Mouse (Mus musculus) bone marrow macrophage, adult 2 months (primary cell): ENCODE data around the gene Rab31. TPM values are rescaled to one million over a fixed set of nuclear protein-coding genes. Genes with fewer than 3 reads are reported as not detected.
A peak's percentile ranks its signal among the peaks of the same experiment; 100 is the strongest.

ENCODE experiments used
- H3K27ac ChIP-seq: 2 replicates; pipeline ENCODE4 v1.5.1; 2012; ENCODE audit warnings: low read depth, low read length; ENCODE audit not compliant: insufficient read depth
- H3K4me1 ChIP-seq: 2 replicates; pipeline ENCODE4 v1.6.1; 2012; ENCODE audit warnings: low read length; ENCODE audit not compliant: control insufficient read depth, insufficient read depth
- H3K4me3 ChIP-seq: 2 replicates; pipeline ENCODE4 v1.5.1; 2012; ENCODE audit warnings: mild to moderate bottlenecking, low read length, moderate library complexity; ENCODE audit not compliant: insufficient read depth
- CTCF ChIP-seq: IDR thresholded peaks from 2 replicates; pipeline ENCODE4 v1.5.1; 2012; ENCODE audit warnings: low read depth, mild to moderate bottlenecking, low read length, moderate library complexity
- POLR2A ChIP-seq: IDR thresholded peaks from 2 replicates; pipeline ENCODE4 v1.6.1; 2012; ENCODE audit warnings: mild to moderate bottlenecking, low read depth, low read length, borderline replicate concordance
- polyA plus RNA-seq: library from polyadenylated mRNA; stranded (reverse); fragments of >200 nt; gene quantifications from 2 replicates; pipeline ENCODE4 v1.2.4, GENCODE M21; 2012; ENCODE audit not compliant: missing spikeins, insufficient read depth, insufficient read length

Gene Rab31
- polyA plus RNA-seq, 1 experiment: 128 TPM

DNA sequence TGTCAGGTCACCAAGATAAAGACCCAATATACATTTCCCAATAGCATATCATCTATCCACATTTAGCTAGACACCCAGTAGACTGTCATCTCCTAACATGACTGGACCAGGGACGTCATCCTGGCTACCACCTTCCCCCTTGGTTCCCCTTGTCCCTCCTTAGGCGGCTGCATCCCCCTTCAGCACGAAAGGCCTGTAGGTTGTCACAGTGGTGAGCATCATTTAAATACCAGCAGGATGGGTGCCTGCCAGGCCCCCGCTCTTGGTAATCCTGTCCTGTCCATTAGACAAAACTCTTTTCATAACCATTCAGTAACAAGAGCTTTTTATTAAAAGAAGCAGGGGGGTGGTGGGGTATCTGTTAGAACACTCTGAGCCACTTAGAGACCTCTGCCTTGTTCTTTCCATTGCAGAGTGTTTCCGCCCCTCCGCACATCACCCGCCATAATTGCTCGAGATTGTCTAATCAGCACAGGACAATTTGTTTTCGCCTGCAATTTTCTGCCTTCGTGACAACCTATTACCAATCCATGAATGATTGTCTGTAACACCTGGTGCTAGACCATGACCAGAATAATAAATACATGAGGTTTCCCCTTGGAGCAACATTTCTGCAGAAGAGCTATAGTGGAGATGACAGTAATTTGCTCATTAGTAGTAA, 30.2 kb downstream of the Rab31 start:
- H3K4me3 ChIP-seq: no peak overlapping the region
- H3K4me1 ChIP-seq: peaks cover 33% of the 10 kb centered on the region
- H3K27ac ChIP-seq: no peak overlapping the region
- no peak for TF ChIP-seq POLR2A
- no peak for TF ChIP-seq CTCF

GRCm38 (mm10) chr17:65741565-65741964, 31.0 kb downstream of the Rab31 start:
- H3K4me1 ChIP-seq: peaks cover 36% of the 10 kb centered on the region
- TF ChIP-seq POLR2A (no peak), CTCF (no peak)
- no peak overlapping the region for H3K4me3 ChIP-seq
- H3K27ac ChIP-seq: no peak overlapping the region

DNA sequence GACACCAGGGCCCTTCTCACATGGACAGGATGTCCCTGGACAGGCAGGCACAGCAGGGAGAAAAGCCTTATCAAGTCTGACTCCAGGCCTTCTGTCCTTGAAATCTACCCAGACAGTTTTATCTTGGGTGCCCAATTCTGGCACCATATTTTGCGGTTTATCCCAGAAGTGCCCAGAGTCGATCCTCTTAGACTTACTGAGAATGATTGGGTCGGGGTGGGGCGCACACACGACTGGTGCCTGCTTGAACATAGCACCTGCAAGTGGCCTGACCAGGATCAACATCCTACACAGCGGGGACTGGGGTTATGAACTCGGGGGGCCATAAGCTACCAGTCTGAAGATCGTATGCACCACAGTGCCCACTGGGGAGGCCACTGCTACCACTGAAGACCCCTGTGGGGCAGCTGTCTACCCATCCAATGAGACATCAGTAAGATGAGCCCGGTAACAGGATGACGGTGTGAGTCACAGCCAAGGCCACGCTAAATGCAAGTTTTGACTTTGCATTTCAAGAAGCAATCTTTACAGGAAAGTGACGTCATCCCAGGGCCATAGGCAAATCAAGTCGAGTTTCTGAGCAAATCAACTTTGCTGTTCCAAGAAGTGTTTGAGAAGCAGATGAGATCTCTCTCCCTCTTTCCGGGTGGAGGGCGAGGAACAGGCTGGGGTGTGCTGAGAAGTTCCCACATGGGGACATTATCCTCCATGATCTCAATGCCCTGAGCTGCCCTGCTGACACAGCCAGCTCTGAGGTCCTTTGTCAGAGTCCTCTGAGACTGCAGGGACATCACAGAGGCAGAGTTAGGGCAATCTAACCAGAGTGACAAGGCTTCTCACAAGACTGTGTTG, 32.5 kb downstream of the Rab31 start:
- TF ChIP-seq CTCF (no peak), POLR2A (no peak)
- Histone ChIP-seq H3K27ac (peak overlapping the region; percentile 33), H3K4me1 (peaks cover 45% of the 10 kb centered on the region), H3K4me3 (no peak overlapping the region)

- peaks cover 66% of the 10 kb centered on the region for H3K4me1 ChIP-seq
- H3K4me3 ChIP-seq: peak overlapping the region; percentile 16
- no peak for TF ChIP-seq POLR2A
- no peak for TF ChIP-seq CTCF
- peak overlapping the region; percentile 90 for H3K27ac ChIP-seq
Measured at GRCm38 (mm10) chr17:65737622-65738021, 34.9 kb downstream of the Rab31 start.

- TF ChIP-seq CTCF (no peak), POLR2A (no peak)
- Histone ChIP-seq H3K27ac (peak overlapping the region; percentile 90), H3K4me3 (peak overlapping the region; percentile 16), H3K4me1 (peaks cover 71% of the 10 kb centered on the region)
Measured at GRCm38 (mm10) chr17:65737175-65737574, 35.4 kb downstream of the Rab31 start.

DNA sequence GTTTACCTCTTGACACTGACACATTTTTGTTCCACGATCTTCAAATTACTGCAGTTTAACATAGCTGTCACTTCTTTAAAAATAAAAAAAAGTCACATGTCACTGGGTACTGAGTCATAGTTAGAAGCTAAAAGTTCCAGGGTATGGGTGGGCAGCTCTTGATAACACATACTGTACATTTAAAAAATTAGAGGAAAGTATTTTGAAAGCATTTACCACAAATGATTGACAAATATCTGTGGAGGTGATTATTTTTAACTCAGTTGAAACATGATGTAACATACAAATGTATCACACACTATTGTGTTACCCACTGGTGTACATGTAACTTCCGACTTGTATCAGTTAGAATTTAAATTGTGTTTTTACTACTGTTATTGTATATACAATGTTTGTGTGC, 37.5 kb downstream of the Rab31 start:
- no peak for TF ChIP-seq POLR2A
- TF ChIP-seq CTCF: no peak
- Histone ChIP-seq H3K4me3 (no peak overlapping the region), H3K27ac (peak overlapping the region; percentile 58)

GRCm38 (mm10) chr17:65732666-65733065, 39.9 kb downstream of the Rab31 start:
- Histone ChIP-seq H3K4me1 (peaks cover 79% of the 10 kb centered on the region), H3K27ac (peak overlapping the region; percentile 47), H3K4me3 (no peak overlapping the region)
- no peak for TF ChIP-seq CTCF
- TF ChIP-seq POLR2A: no peak

More for the DNA sequence above, 37.5 kb downstream of the Rab31 start:
- peaks cover 80% of the 10 kb centered on the region for H3K4me1 ChIP-seq

- Histone ChIP-seq H3K27ac (peak overlapping the region; percentile 97), H3K4me3 (no peak overlapping the region), H3K4me1 (peaks cover 72% of the 10 kb centered on the region)
- no peak for TF ChIP-seq POLR2A
Measured at GRCm38 (mm10) chr17:65731710-65732109, 40.8 kb downstream of the Rab31 start.

DNA sequence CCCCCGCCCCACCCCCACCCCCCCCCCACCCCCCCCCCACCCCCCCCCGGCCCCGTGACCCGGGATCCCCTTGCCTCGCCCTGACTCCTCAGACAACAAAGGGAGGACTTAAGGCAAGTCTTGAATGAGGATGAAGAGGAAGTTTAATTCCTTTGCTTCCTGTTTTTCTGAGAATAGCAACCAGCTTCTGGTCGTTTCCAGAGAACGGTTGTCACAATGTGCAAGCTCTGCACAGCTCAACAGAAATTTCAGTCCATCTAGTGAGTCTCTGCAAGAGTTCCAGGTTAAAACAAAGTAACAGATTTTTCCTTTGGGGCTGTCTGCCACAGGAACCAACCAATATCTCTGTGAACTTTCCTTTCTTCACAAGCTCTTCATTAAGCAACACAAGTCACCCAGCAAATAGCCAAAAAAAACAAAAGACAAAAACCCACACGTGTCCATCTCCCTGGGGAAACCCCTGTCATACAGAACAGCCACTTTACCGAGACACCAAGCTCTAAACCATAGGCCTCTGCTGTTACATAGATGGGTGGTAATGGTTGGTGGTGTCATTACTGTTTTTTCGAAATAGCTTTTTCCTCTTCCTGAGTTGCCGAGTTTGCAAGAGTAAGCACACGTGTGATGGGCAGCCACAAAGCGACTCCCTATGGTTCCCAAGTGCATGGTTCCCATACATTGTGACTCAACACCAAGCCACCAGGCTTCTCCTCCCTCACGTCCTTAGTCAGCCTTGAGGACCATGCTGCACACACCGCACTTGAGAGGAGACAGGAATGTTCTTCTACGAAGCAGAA, 42.4 kb downstream of the Rab31 start:
- Histone ChIP-seq H3K4me3 (peak overlapping the region; percentile 3), H3K27ac (peak overlapping the region; percentile 97), H3K4me1 (peaks cover 74% of the 10 kb centered on the region)
- TF ChIP-seq CTCF (no peak), POLR2A (no peak)
